Comparison of ENCODE assay signal across 13 mouse cellular contexts in genomic region chr11:76995966-76996672, GRCm38 (mm10). TPM values are rescaled to one million over a fixed set of nuclear protein-coding genes. Genes with fewer than 3 reads are reported as not detected.
DNase-seq lines count a peak whose midpoint lies in the region; ATAC-seq and TF ChIP-seq lines count a peak whose summit lies in the region.
"Had no signal": no experiment of that assay in that cellular context is flagged by ENCODE, and none has a peak within 500 bp of the region (broad histone marks: within the 10 kb centered on the region; RNA-seq: fewer than 3 reads in every experiment).

No protein-coding gene starts in this region.

- DNase-seq in forebrain, postnatal 0 days, result peak; percentile 50
- peak; percentile 21 for DNase-seq in right cerebral cortex, adult 18-20 months
- no peak for DNase-seq in right cerebral cortex, postnatal 36 days (ENCODE audit: low spot score in 2 of 2)
- DNase-seq in lung, adult 2 months, result no peak
- DNase-seq in right cerebral cortex, postnatal 4 days, result peak; percentile 18
- DNase-seq in Muller cell, postnatal 12 days (ENCODE audit: inconsistent ontology term), result no peak
- DNase-seq: adrenal gland, adult 8-10 months; cerebellum, adult 2 months had no signal

- H3K4me2 ChIP-seq in forebrain, postnatal 0 days (ENCODE audit: low read depth), result no peak overlapping the region; the same call in 1 of the 2 replicates
- no peak overlapping the region for H3K4me2 ChIP-seq in forebrain, embryonic 12.5 days
- H3K4me2 ChIP-seq: hindbrain, embryonic 15.5 days had no signal

- H3K9ac ChIP-seq in forebrain, postnatal 0 days, result no peak overlapping the region
- H3K9ac ChIP-seq in forebrain, embryonic 12.5 days, result no peak overlapping the region
- H3K9ac ChIP-seq: heart, embryonic 12.5 days; hindbrain, embryonic 15.5 days had no signal

- no peak overlapping the region for H3K27ac ChIP-seq in forebrain, postnatal 0 days (ENCODE audit: low read depth, low read length)
- H3K27ac ChIP-seq in forebrain, embryonic 12.5 days, result no peak overlapping the region
- H3K27ac ChIP-seq: hindbrain, embryonic 15.5 days had no signal

- H3K9me3 ChIP-seq in forebrain, postnatal 0 days (ENCODE audit: low read length), result no peaks in the 10 kb centered on the region
- no peaks in the 10 kb centered on the region for H3K9me3 ChIP-seq in forebrain, embryonic 12.5 days
- H3K9me3 ChIP-seq: heart, embryonic 12.5 days; hindbrain, embryonic 15.5 days had no signal

- peaks cover 6% of the 10 kb centered on the region; the same call in 1 of the 2 replicates for H3K4me1 ChIP-seq in forebrain, postnatal 0 days (ENCODE audit: insufficient read depth)
- peaks cover 15% of the 10 kb centered on the region for H3K4me1 ChIP-seq in forebrain, embryonic 12.5 days
- peaks cover 20% of the 10 kb centered on the region for H3K4me1 ChIP-seq in lung, adult 2 months (ENCODE audit: control insufficient read depth, insufficient read depth, low read length)

- whole genome bisulfite sequencing in forebrain, postnatal 0 days, result 40% methylated on average over 20 of the region's 20 CpGs
- 68% methylated on average over 20 of the region's 20 CpGs for WGBS in forebrain, embryonic 12.5 days
- 24% methylated on average over 20 of the region's 20 CpGs for whole genome bisulfite sequencing in lung, adult 2 months

- no peak for TF ChIP-seq CTCF in forebrain, postnatal 0 days (IDR thresholded peaks at IDR 0.05; ENCODE audit: low read depth)
- TF ChIP-seq CTCF in lung, adult 2 months (IDR thresholded peaks at IDR 0.05; ENCODE audit: insufficient read depth, low read length), result no peak

- ATAC-seq in forebrain, postnatal 0 days, result peak; percentile 51
- ATAC-seq in forebrain, embryonic 12.5 days (ENCODE audit: low FRiP score), result no peak
- ATAC-seq in activated CD4-positive, CD25-positive, alpha-beta regulatory T cell, adult 4 months, result no peak

- H3K36me3 ChIP-seq in forebrain, postnatal 0 days (ENCODE audit: insufficient read depth), result no peaks in the 10 kb centered on the region
- H3K36me3 ChIP-seq in forebrain, embryonic 12.5 days (replicated peaks), result no peaks in the 10 kb centered on the region
- H3K36me3 ChIP-seq: heart, embryonic 12.5 days; hindbrain, embryonic 15.5 days had no signal

- no peak overlapping the region for H3K4me3 ChIP-seq in forebrain, postnatal 0 days (ENCODE audit: low read depth, low read length)
- H3K4me3 ChIP-seq in forebrain, embryonic 12.5 days (replicated peaks), result no peak overlapping the region
- peak overlapping the region; percentile 14 for H3K4me3 ChIP-seq in lung, adult 2 months (replicated peaks; ENCODE audit: extremely low read depth, low read depth, low read length)
- H3K4me3 ChIP-seq: heart, embryonic 12.5 days; hindbrain, embryonic 15.5 days had no signal

- H3K27me3 ChIP-seq in forebrain, postnatal 0 days (ENCODE audit: insufficient read depth, low read length), result peaks cover 25% of the 10 kb centered on the region; the same call in 1 of the 2 replicates
- H3K27me3 ChIP-seq in forebrain, embryonic 12.5 days, result peaks cover 58% of the 10 kb centered on the region

- no peak; the same call in 1 of the 2 replicates for TF ChIP-seq POLR2A in lung, adult 2 months (IDR thresholded peaks at IDR 0.05; ENCODE audit: borderline replicate concordance, extremely low read depth, low read depth, low read length)

RNA-seq across cellular contexts. Expression of gene Slc6a4, which starts 2.3 kb away (rescaled TPM):
- total RNA-seq in forebrain, postnatal 0 days (2014; rRNA removed), result 1.3 and 3.0 TPM in 2 replicates
- 2.2 and 3.0 TPM in 2 replicates for polyA plus RNA-seq in forebrain, postnatal 0 days (2015; fragmentation: Nextera tagmentation; extraction: Ambion mirVana)
- polyA plus RNA-seq in forebrain, embryonic 12.5 days (2016; fragmentation: Nextera tagmentation; extraction: Ambion mirVana), result 0.24 and 0.37 TPM in 2 replicates
- 6.1 and 9.5 TPM in 2 replicates for polyA plus RNA-seq in lung, adult 2 months (2012; rRNA removed)
- not detected for polyA plus RNA-seq in activated CD4-positive, CD25-positive, alpha-beta regulatory T cell, adult 4 months (2017; shearing (Covaris generic))
- total RNA-seq: layer of hippocampus, adult 18-20 months had no signal

Comparison
In these comparisons a context has a peak if more than half of its experiments do, and no peak if none do; other contexts are left out.
1. DNase-seq: peak in forebrain, postnatal 0 days (single experiment), right cerebral cortex, adult 18-20 months (single experiment) and right cerebral cortex, postnatal 4 days (single experiment); none in right cerebral cortex, postnatal 36 days (0 of 2), lung, adult 2 months (single experiment) and Muller cell, postnatal 12 days (single experiment).